Mouse (Mus musculus) retina, adult 2 months (tissue): ENCODE measurements around the gene Gm20716.

Source experiments
- DNase-seq: peaks from one replicate; pipeline ENCODE4 v3.0.0-alpha.2; 2012; ENCODE audit warnings: low read depth, low spot score

Gm20716 gene

GRCm38 (mm10) chr2:168230026-168230728 lies at the start of gene Gm20716, which contains the start of the genes Dpm1 and Mocs3:
Gm20716 (minus strand) TSS chr2:168230364.
Dpm1 (minus strand) TSS chr2:168230591.
Mocs3 (plus strand) TSS chr2:168230622.
- peak; percentile 86 for DNase-seq

DNA sequence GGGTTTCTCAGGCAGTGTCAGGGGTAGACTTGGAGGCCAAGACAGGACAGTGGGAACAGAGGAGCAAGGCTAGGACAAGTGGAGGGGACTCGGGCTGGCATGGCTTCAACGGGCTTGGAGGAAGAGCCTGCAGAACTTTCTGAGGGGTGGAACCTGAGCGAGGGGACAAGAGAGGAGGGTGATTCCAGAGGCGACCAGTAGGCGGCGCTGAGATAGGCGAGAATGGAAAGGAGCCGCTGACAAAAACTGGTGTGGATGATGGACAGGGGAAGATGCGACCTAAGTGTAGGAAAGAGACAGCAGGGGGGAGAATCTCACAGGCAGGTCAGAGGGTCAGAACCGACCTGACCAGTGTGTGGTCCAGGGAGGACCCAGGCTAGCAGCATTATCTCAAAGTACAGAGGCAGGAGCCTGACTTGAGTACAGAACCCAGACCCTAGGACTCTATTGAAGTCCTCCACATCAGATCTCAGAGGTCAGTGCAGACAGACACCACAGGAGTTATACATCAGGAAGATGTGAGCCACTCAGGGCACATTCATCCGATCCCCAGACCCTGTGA lies 44.3 kb upstream of the Gm20716 start:
- no peak for DNase-seq

GRCm38 (mm10) chr2:168273387-168273786 lies 43.2 kb upstream of the Gm20716 start:
- no peak for DNase-seq

GRCm38 (mm10) chr2:168268033-168268432 lies 37.9 kb upstream of the Gm20716 start:
- no peak for DNase-seq

DNA sequence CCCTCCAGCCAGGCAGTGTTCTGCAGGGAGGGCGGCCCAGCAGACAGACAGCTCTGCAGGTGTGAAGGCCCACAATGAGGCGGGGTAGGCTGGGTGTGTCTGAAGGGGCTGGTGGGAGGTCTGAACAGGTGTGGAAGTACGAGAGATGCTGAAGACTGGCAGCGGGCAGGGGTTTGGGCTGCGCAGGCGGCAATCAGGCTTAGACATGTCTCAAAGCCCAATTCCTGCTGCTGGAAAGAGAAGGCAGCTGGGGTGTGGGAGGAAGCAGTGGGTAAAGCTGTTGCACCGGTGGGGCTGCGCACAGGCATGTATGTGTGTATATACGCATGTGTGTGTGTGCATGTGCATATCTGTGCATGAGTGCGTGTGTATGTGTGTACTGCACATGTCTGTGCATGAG lies 30.7 kb upstream of the Gm20716 start:
- DNase-seq, result no peak

DNA sequence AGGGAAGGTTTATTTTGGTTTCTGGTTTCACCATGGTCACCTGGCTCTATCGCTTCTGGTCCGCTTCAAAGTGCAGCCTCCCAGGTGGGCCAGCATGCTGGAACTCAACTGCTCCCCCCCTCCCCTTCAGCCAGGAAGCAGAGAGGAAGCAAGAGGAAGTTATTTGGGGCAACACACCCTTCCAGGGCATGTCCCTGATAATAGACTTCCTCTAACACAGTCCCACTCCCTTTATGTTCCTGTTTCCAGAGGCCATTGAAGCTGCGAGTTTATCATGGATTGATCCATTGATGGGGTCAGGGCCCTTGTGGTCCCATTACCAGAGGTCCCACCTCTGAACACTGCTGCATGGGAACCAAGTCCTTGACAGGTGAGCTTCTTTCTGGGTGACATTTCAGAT lies 30.0 kb upstream of the Gm20716 start:
- DNase-seq, result no peak

- DNase-seq, result no peak
Measured at GRCm38 (mm10) chr2:168259046-168259445, 28.9 kb upstream of the Gm20716 start.

DNA sequence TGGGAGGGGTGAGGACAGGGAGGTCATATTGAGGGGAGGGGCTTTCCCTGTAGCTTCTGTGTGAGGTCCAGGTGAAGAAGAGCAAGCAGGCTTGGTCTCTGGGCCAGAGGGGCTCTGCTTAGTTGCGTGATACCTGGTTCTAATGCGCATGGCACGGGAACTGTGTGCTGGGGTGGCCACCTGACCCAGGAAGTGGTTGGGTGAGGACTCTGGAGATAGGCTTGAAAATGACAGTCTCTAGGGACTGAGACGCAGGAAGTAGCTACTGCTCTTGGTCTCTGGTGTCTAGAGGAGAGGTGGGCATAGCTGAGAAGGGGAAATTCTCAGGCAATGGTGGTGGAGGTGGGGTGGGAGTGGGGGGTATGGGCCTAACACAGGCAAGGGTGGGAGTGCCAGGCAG lies 27.0 kb upstream of the Gm20716 start:
- DNase-seq, result no peak

GRCm38 (mm10) chr2:168256506-168256905 lies 26.3 kb upstream of the Gm20716 start:
- DNase-seq, result no peak

- no peak for DNase-seq
Measured at GRCm38 (mm10) chr2:168253822-168254221, 23.7 kb upstream of the Gm20716 start.

DNA sequence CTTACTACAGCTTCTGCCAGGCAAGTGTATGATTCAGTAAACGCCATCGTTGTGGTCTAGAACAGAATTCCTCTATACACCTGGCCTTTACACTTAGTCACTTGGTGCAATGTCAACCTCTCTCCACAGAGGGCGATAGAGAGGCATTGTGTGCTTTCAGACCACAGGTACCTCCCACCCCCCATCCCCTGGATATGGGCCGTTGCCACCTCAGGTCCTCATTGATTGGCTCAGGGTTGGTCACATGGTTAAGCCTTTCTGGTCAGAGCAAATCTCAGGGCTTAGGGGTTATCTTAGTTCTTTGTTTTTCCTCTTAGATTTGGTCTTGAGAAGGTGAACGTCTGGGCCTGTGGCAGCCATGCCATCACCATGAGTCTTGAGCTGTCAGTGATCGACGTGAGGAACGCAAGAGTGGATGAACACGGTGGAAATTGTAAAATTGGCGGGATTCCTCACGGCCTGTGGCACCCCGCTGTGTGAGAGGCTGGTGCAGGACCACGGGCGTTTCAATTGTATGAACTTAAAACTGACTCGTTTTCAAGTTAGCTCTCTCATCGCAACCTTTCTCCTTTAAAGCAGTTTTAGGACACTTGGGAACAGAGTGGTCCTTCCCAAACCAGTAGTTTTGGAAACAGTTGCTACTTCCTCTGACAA lies 22.6 kb upstream of the Gm20716 start:
- no peak for DNase-seq

DNA sequence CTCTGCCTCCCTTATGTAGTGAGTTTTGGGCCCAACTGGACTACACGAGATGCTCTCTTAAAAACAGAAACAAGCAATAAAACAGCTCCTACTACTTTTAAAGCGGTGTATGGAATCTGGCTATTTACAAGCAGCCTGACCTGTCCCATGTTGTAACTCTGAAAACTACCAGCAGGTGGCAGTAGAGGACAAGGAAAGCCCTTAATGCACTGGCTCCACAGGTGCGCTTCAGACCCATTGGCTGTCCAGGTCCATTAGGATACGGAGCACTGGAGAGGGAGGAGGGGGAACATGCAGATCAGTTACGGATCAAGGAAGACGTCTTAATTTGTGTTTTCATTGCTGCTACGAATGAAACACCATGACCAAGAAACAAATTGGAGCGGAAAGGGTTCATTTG lies 20.1 kb upstream of the Gm20716 start:
- peak; percentile 72 for DNase-seq

GRCm38 (mm10) chr2:168248856-168249245 lies 18.7 kb upstream of the Gm20716 start:
- DNase-seq, result no peak

DNA sequence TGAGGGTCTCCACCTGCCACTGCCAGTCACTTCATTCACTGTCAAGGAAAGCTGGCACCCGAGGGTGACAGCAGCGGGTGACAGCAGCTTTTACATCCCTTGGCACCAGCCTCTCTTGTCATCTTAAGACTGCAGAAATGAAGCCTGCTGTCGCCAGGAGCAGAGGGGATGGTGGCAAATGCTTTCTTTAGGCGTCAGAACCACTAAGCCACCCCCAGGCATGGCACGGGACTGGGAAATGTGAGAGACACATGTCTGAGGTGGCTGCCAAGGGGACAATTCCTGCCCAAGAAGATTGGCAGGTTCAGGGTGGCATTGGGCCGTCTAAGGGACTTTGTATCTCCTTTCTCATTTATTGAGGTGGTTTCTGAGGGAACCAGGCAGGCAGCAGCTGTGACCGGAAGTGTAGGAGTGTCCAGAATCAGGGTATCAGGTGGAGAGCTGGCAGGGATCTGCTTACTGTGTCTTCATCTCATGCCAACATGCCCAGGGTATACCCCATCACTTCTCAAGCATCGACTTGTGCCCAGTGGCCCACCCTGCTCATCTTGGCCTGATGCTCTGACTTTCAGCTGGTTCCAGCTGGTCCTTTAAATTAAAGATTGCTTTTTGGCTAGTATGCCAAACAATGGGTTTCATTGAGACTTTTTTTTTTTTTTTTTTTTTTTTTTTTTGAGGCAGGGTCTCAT lies 18.1 kb upstream of the Gm20716 start:
- DNase-seq, result no peak

- DNase-seq, result no peak
Measured at GRCm38 (mm10) chr2:168245571-168245970, 15.4 kb upstream of the Gm20716 start.

- no peak for DNase-seq
Measured at GRCm38 (mm10) chr2:168243278-168243677, 13.1 kb upstream of the Gm20716 start.

- DNase-seq, result no peak
Measured at GRCm38 (mm10) chr2:168242841-168243240, 12.7 kb upstream of the Gm20716 start.

DNA sequence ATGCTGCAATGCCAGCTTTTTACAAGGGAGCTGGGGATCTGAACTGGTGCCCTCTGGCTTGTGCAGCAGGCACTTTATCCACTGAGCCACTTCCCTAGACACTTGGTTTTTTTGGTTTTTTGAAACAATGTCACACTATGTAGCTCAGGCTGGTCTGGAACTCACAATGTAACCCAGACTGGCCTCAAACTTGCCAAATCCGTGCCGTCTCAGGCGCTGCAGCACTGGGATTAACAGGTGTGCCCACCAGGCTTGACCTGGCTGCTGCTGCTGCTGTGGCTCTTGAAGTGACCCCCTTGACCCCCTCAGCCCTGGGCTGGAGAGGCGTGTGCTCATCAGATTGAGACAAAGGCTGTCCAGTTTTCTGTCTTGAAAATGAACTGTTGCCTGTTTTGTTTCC lies 8.2 kb upstream of the Gm20716 start:
- no peak for DNase-seq

DNA sequence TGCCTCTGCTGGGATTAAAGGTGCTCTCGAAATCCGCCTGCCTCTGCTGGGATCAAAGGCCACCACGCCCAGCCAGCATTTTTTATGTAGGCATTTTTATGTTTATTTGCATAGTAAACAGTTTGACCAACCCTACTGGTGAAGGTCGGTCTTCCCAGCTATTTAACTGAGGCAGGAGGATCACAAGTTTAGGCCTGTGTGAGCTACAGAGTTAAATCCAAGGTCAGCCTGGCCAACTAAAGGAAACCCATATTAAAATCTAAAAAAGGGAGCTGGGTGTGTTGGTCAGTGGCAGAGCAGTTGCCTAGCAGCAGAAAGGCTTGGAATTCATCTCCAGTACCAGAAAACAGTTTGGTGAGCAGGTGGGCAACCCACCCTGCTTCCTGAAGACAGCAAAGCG lies 3.1 kb upstream of the Gm20716 start:
- DNase-seq, result no peak

GRCm38 (mm10) chr2:168231471-168231829 lies 1.3 kb upstream of the Gm20716 start:
- no peak for DNase-seq

GRCm38 (mm10) chr2:168230773-168231470 lies 758 bp upstream of the Gm20716 start:
- no peak for DNase-seq
